Mouse (Mus musculus) layer of hippocampus, postnatal 14 days (tissue): ENCODE results near the gene Aldh3a1. TPM values are rescaled to one million over a fixed set of nuclear protein-coding genes. Genes with fewer than 3 reads are reported as not detected.

Experiments
- DNase-seq, 2 experiments: peaks; one replicate each; pipeline ENCODE4 v3.0.0; 2021 to 2022; ENCODE audit warnings: low spot score in 2 of 2, mixed read lengths in 1 of 2
- total RNA-seq, 2 experiments: library from RNA; stranded (reverse); gene quantifications; 2 replicates each; pipeline ENCODE4 v1.2.3; 2021

The Aldh3a1 gene
- total RNA-seq, 2 experiments from 2014 or later = 0.81 to 0.95 TPM

GRCm38 (mm10) chr11:61193392-61193791, 13.9 kb upstream of the Aldh3a1 start:
- DNase-seq = peak; percentile 81 to 83

- no peak for DNase-seq
These were observed 10.6 kb upstream of the Aldh3a1 start for GRCm38 (mm10) chr11:61196616-61197353.

DNA sequence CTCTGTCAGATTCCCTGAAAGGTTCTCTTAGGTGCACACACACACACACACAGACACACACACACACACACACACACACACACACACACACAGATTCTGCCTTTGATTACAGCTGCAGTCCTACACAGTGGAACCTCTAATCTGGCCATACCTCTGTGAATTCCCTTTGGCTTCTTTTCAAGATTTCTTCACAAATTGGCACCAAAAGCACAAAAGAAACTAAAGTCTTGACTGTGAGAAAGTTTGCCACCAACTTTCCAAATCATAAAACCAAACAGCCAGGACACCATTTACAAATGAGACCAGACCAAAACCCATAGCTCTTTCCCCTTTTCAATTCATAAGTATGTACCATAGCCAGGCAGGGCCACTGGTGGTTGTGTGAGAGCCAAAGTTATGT, 9.4 kb upstream of the Aldh3a1 start:
- no peak for DNase-seq

GRCm38 (mm10) chr11:61199620-61200362, 7.5 kb upstream of the Aldh3a1 start:
- no peak for DNase-seq

DNA sequence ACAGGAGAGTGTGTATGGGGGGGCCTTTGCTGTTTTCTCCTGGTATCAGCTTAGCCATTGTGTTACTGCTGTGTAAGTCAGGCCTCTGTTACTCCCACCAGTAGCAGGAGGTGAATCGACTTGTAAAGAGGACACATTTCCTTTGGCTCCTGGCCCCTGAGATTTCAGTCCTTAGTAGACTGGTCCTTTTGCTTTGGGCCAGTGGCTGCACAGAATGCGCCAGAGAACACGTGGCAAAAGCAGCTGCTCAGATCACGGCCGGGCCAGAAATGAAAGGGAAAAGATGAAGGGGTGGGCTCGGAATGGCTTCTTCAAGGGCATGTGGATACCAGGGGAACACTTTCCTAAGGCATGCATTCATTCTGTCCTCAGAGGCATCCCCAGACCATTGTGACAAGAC, 5.2 kb upstream of the Aldh3a1 start:
- no peak for DNase-seq

DNA sequence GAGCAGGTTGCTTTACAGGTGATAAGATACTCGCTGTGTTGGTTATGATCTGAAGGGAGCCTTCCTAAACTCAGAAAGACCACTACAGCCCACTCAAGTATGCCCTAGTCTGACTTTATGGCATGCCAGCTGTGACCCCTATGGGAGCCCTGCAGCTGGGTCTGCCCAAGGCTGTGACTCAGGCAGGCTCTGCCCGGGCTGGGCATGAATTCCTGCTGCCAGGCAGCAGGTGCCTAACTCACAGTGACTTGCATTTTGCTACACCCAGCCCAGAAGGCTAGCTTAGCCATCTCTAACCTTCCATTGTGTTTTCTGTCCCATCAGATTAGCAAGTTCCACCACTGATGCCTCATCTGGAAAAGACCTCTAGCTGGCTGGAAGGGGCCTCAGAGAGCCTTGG, 4.5 kb upstream of the Aldh3a1 start:
- no peak for DNase-seq

- DNase-seq = peak in 1 of 2 experiments; percentile 30
These were observed 2.0 kb upstream of the Aldh3a1 start for GRCm38 (mm10) chr11:61205167-61205950.

- DNase-seq = no peak
These were observed 1.2 kb upstream of the Aldh3a1 start for GRCm38 (mm10) chr11:61206136-61206535.

DNA sequence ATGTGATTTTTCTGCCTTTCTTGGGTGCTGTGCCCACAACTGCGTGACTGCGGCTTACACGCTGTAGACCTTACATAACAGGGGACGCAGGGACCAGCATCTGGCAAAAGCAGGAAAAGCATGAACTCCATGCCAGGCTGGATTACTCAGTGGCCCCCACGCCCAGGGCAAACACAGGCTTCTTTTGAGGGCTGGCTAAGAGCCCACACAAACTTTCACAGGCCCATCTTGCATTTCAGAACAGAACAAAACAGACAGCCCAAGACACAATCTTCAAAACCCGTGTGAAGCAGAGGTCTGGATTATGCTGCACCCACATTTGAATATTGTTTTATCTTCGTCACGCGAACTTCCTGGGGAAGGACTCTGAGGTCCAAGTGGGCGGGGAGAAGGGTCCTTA, 979 bp downstream of the Aldh3a1 start:
- no peak for DNase-seq

DNA sequence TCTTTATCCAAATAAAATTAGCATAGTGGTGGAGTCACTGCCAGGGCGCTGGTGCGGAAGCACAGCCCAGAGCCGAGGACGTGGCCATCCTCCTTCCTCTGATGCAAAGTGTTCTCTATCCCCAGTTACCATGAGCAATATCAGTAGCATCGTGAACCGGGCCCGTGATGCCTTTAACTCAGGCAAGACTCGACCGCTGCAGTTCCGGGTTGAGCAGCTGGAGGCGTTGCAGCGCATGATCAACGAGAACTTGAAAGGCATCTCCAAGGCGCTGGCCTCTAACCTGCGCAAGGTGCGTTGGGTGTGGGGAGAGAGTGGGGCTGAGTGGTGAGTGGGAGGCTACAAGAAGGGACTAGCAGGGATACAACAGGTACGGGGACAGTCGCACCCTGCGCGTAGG, 4.8 kb downstream of the Aldh3a1 start:
- DNase-seq = no peak

DNA sequence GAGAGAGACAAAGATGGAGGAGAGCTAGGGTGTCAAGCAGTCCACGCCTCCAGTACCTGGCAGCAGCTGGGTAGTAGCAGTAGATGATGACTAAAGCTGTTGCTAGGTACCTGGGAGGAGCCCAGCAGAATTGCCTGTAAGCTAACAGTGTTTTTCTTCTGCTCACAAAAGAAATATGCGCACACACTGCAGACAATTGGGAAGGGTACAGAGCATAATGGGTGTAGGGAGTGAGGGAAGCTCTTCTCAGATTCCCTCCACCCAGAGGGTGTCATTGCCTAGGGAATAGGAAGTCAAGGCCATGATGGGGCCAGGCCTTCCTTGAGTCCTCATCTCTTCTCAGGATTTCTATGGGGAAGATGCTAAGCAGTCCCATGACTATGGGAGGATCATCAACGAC, 8.6 kb downstream of the Aldh3a1 start:
- DNase-seq = no peak

DNA sequence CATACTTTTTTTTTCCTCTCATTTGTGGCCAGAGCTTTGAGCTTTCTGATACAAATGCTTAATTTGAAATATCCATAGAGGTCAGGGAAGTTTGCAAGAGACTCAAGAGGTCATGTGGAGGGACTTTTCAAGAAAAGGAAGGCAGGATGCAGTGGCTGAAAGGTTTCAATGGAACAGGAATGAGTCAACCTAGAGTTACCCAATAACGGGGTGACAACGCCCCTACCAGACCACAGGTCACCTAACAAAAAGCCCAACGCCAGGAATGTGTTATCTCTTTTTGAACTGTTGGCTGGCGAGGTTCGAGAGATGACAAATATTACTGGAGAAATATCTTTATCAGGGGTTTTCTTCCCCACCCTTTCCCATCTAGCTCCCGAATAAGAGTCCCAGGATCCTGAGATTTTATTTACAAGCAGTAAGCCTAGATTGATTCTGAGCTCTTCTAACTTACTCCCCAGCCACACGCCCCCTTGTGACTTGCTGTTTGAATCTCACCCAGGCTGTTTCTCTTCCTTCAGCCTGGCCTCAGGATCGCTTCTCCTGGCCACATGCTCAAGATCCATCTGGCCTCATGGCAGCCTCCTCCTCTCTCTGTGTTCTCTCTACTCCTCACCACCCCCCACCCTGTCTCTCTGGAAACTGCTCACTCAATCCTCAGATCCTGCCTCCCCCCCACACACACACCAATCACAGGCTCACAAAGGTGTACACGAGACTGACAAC, 13.0 kb downstream of the Aldh3a1 start:
- DNase-seq = no peak

DNA sequence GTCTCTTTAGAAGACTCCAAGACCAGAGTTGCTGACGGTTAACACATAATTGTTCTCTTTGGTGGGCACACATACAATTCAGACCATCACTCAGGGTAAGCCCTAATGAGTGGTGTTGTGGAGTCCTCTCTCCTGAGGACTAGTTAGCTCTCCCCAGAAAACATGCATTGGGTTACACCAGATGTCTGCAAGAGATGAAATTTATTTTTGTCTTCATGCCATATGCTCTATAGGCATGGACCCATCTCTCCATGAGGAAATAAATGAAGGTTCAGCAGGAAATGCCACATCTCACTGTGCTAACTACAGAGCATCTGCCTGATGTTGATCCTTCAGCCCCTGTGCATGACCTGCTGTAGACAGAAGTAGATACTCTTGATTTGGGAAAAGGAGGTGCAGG, 14.7 kb downstream of the Aldh3a1 start:
- DNase-seq = no peak

GRCm38 (mm10) chr11:61222971-61223745, 15.8 kb downstream of the Aldh3a1 start:
- DNase-seq = no peak

DNA sequence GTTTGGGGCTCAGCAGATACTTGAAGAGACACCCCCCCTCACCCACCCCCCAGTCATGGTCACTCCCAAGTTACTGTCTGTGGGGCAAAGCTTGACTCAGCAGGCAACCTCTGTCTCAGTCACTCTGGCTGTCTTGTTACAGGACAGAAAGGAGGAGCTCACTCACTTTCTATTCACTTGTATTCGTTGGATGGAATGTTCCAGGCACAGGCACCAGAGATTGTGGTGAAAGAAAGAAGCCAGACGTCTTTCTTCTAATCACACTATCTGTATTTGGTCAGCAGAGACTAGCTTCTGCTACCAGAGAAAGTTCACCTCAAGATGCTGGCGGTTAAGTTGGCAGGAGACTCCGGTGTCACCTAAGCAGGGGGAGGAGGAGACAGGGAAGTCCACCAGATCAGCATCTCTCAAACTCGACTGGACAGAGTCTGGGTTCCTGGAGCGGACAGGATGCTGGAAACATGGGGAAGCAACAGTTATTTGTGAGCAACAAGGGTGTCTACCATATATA, 17.0 kb downstream of the Aldh3a1 start:
- DNase-seq = no peak

DNA sequence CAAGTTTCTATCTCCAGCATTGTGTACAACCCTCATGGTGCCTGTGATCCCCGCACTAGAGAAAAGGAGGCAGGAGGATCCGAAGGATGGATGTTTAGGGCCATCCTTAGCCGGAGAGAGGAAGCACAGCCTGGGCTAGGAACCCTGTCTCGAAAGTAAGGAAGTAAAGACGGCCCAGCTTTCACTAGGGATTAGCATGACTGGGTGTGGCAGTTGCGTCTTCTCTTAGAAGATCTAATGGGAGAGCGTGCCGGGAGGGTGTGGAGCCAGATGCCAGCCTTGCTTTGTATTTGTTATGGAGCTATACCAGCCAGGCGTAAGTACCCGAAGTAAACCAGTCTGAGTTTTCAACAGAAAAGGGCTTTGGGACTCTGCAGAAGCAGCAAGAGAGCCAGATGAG, 17.6 kb downstream of the Aldh3a1 start:
- no peak for DNase-seq

GRCm38 (mm10) chr11:61225511-61225910, 18.2 kb downstream of the Aldh3a1 start:
- no peak for DNase-seq

DNA sequence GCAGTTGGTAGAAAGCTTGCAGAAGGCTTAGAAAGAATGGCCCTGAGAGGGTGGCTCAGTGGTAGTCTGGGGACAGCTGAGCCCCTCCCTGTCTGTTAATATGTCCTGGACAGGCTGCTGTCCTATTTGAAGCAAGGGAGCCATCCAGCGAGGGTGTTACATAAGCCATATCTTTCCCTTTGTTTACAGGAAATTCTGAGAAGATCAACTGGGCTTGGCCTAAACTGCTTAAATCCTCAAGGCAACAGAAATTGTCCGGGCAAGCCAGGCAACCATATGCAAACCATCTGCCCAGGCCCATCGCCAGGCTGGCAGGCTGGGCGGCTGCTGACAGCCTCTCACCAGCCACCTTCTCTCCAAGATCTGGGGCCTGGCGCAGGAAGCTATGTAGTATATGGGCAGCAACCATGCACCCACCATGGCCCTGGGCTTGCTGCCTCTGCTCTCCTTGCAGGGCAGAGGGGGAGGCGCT, 18.6 kb downstream of the Aldh3a1 start:
- DNase-seq = peak; percentile 35 to 64

GRCm38 (mm10) chr11:61227816-61228215, 20.5 kb downstream of the Aldh3a1 start:
- no peak for DNase-seq

- no peak for DNase-seq
These were observed 21.1 kb downstream of the Aldh3a1 start for GRCm38 (mm10) chr11:61228406-61228805.
